Mouse (Mus musculus) olfactory bulb, adult 2 months (tissue): ENCODE data around the gene Farp2.

Experiments used
- CTCF ChIP-seq: fragments of 200-500 bp; IDR thresholded peaks from 2 replicates; pipeline ENCODE4 v1.5.1; 2012; ENCODE audit warnings: low read depth, mild to moderate bottlenecking, low read length, moderate library complexity; ENCODE audit not compliant: insufficient read depth
- POLR2A ChIP-seq: fragments of 200-500 bp; IDR thresholded peaks from 2 replicates; pipeline ENCODE4 v1.6.1; 2012; ENCODE audit warnings: mild to moderate bottlenecking, low read depth, low read length, moderate library complexity; ENCODE audit not compliant: insufficient read depth

DNA sequence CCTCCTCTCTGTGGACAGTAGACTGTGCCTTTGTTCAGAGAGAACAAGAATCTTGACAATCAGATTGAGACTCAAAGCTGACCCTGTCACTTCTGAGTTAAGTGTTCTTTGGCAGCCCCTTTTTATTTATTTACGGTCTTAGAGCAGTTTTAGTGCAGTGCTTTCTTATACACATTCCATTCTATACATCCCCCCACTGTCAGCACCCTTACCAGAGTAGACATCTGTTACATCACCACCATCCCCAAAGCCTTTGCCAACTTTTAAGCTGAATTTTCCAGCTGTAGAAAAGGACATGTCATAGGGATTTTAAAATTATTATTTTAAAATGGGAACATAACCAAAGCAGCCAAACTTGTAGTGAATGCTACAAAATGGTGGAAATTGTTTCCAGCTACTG lies 10.4 kb downstream of the Farp2 start:
- TF ChIP-seq CTCF (no peak), POLR2A (no peak)
